Mouse (Mus musculus): ENCODE data around the gene Arhgef6. TPM values are rescaled to one million over a fixed set of nuclear protein-coding genes. Genes with fewer than 3 reads are reported as not detected.

Gene Arhgef6
- polyA plus RNA-seq, 1 experiment = 14.2 TPM

- DNase-seq (ENCODE audit: low read depth) = no peak
Observed at GRCm38 (mm10) chrX:57303188-57303878, 35.2 kb downstream of the Arhgef6 start.

DNA sequence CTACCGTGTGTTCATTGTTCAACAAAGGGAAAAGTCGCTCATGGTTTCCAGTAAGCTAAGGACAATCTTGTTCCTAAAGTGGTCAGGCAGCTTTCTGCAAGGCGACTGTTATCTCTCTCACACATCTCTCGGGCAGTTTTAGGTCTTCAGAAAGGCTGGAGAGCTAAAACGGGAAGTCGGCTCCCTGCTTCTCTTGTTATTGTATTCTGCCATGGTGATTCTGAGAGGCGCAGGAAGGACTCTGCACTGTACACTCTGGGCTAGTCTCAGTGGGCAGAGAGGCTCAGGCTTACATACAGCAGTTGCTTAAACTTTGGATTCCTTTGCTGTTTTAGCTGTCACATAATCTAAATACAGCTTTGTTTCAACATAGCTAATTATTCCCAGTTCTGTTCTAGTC is 39.6 kb downstream of the Arhgef6 start:
- DNase-seq (ENCODE audit: low read depth) = no peak

GRCm38 (mm10) chrX:57288458-57288857 is 50.1 kb downstream of the Arhgef6 start:
- no peak for DNase-seq (ENCODE audit: low read depth)

- DNase-seq (ENCODE audit: low read depth) = no peak
Observed at GRCm38 (mm10) chrX:57286281-57286680, 52.2 kb downstream of the Arhgef6 start.

- no peak for DNase-seq (ENCODE audit: low read depth)
Observed at GRCm38 (mm10) chrX:57282184-57282583, 56.3 kb downstream of the Arhgef6 start.

DNA sequence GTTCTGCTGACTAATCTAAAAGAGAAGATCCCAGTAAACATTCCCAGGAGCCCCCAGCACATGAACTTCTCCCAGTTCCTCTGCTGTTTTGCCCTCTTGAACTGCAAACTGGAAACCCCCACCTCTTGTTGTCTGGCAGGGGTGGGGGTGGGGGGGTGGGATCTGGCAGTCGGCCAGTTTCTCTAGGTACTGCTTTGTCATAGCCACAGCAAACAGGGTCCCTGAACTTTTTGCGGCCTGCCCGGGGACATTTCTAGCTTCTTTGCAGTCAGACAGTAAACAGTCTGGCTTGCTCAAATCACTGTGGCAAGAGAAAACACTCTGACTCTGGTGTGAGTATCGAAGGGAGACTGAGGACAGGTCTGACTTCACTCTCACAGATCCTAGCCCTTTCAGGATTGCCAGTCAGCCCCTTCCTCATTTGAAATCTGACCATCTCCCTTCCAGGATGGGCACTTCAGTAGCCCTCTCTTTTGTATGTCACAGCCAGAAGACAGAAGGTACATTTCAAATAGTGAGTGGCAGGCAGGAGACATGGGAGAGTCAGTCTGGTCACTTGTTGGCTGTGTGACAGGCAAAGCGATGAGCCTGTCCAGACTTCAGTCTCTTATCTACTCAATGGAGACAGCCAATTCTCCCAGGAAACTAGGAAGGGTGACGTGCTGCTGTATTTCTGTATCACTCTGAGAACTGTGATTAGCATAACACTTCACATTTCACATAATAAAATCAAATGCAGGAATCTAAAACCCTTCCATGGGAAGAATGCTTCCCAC is 60.8 kb downstream of the Arhgef6 start:
- no peak for DNase-seq (ENCODE audit: low read depth)

DNA sequence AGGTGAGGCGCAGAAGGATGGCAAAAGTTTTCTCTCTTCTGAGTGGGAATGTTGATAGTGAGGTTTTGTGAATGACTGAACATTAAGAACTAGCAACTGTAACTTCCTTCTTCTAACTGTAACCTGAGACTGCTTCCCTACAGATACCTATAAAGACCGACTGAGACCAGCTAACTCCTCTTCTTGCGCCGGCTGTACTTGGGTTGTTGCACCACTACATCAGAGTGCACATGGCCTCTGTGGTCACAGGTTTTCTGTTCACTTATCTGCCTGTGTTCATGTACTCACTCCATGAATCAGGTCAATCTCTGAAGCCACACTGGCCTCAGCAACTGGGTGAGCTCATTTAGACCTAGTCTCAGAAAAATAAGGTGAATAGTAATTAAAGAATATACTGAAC is 75.0 kb downstream of the Arhgef6 start:
- DNase-seq (ENCODE audit: low read depth) = no peak

GRCm38 (mm10) chrX:57260744-57261143 is 77.8 kb downstream of the Arhgef6 start:
- no peak for DNase-seq (ENCODE audit: low read depth)

DNA sequence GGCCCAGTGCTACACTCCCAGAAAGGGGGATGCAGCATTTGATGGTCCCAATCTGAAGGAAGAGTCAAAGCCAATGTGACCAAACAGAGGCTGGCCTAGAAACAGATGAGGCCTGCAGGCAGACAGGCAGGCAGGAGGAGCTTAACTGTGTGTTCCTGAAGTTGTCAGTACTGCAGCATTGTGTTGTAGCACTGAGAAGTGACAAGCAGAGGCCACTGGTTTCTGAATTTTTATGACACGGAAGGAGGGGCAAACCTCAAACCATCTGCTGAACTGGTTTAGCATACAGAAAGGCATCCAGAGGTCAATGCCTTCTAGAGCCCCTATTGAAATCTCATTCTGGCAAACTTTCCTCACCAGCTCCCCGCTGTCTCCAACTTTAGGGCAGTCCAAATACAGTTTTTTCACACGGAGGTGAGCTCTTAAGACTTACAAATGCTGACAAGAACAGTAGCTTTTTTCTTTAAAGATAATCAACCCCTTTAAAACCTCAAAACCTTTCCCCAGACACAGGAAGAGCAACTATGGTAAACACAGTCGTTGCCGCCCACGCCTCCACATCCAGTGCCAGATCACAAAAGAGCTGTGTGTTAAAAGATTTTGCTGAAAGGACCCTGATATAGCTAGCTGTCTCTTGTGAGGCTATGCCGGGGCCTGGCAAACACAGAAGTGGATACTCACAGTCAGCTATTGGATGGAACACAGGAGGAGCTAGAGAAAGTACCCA is 85.0 kb downstream of the Arhgef6 start:
- no peak for DNase-seq (ENCODE audit: low read depth)

- no peak for DNase-seq (ENCODE audit: low read depth)
Observed at GRCm38 (mm10) chrX:57238572-57238971, 100.0 kb downstream of the Arhgef6 start.

DNA sequence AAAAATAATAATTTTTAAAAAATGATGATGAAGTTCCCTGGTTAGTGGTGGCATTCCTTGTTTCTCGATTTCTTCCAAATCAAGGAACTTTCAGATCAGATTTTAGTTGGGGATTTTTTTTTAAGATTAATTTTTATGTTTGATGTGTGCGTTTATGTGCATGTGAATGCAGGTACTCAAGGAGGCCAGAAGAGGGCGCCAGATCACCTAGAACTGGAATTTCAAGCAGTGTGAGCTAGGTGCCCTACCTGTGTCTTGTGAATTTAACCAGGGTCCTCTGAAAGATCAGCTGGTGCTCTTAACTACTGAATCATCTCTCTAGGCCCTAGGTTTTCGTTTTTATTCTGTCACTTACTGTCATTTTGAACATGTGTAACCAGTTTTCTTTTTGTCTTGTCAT is 102.5 kb downstream of the Arhgef6 start:
- no peak for DNase-seq (ENCODE audit: low read depth)

DNA sequence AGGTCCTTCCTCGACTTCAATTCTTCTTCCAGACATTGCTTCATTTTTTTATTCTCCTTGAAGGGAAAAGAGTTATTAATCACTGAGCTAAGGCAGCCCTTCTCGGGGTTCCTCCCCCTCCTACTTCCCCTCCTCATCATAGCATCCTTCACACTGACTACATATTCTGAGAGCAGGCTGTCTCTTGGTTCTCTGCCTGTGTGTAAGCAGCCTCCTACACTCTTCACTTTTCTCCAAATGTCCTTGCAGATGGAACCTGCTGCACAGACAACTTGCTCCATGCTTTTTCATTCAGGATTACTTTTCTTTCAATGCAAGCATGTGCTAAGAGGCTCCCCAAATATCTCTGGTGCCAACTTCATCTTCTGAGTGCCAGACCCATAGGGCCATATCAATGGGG is 104.9 kb downstream of the Arhgef6 start:
- no peak for DNase-seq (ENCODE audit: low read depth)

DNA sequence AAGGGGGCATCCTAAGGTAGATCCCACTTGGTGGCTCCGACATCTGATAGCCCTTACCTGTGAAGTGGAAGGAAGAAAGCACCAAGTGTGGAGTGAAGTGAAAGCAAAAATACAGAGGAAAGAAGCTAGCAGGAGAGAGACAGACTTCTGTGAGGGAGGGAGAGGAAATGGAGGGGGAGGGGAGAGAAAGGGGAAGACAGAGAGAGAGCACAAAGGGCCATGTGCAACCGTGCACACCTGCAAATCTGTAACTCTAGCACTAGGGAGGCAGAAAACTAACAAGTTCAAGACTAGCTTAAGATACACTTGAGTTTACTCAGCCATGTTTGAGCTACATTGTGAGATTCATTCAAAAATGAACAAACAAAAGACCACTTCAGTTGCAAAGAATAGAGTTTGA is 110.4 kb downstream of the Arhgef6 start:
- DNase-seq (ENCODE audit: low read depth) = no peak

GRCm38 (mm10) chrX:57223301-57223700 is 115.2 kb downstream of the Arhgef6 start:
- no peak for DNase-seq (ENCODE audit: low read depth)

DNA sequence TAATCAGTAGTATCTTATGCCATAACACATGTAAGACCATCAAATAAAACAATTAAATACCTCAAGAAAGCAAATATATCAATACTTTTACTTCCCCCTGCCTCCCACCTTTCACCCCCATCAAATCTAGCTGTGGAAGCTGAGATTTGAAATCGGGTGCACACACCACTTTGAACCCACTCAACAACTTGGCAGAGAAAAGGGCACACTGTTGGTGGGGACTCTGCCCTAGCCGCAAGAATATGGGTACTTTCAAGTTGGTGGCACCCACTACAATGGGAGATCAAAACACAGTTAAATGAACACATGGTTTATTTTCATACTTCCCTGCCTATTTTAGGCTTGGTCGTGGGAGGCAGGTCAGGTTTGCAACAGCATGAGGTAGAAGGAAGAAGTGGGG is 116.6 kb downstream of the Arhgef6 start:
- DNase-seq (ENCODE audit: low read depth) = no peak

DNA sequence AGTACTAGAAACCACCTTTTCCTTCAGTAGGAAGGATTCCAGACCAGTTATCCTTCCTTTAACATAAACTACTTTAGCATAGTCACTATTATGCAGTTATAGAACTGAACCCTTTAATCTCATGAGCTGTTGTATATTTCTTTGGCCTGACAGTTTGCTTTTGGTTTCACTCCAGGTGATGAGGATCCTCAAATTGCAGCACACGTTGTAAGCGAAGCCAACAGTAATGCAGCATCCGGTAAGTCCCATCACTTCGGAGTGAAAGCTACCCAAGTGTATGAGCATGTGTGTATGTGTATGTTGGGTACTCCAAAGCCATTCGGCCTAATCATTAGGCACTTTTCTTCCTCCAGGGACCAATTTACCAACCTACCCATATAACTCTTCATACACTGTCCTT is 119.0 kb downstream of the Arhgef6 start:
- no peak for DNase-seq (ENCODE audit: low read depth)

- DNase-seq (ENCODE audit: low read depth) = no peak
Observed at GRCm38 (mm10) chrX:57216271-57216670, 122.3 kb downstream of the Arhgef6 start.

GRCm38 (mm10) chrX:57215495-57215894 is 123.0 kb downstream of the Arhgef6 start:
- no peak for DNase-seq (ENCODE audit: low read depth)

DNA sequence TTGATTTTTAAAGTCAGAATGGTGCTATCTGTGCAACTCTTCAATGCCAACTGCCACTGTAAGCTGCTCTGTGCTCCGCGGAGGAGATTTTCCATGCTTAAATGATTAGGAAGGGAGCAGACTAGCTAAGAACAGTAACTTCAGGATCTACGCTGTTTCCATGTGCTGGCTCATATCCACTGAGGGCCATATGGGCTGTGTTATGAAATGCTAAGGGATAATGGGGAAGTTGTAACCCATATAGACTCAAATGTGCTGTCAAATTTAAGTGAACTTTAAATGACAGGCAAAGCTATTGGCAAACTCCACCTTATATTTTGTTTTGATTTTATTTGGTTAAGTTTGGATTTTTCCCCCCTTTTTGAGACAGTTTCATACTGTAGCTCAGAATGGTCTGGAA is 125.7 kb downstream of the Arhgef6 start:
- DNase-seq (ENCODE audit: low read depth) = no peak

DNA sequence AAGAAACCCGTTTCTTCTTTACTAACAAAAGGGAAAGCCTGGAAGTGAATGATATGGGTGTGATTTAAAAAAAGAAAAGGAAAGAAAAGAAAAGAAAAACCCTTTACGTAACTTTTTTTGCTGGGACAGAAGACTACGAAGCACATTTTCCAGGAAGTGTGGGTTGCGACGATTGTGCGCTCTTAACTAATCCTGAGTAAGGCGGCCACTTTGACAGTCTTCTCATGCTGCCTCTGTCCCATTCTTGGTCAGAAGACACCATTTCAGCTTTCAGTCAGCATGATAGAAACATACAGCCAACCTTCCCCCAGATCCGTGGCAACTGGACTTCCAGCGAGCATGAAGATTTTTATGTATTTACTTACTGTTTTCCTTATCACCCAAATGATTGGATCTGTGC is 126.7 kb downstream of the Arhgef6 start, which contains the start of gene Cd40lg:
Cd40lg (plus strand) TSS at position 268 of the 400 bp plus-strand sequence.
- no peak for DNase-seq (ENCODE audit: low read depth)

DNA sequence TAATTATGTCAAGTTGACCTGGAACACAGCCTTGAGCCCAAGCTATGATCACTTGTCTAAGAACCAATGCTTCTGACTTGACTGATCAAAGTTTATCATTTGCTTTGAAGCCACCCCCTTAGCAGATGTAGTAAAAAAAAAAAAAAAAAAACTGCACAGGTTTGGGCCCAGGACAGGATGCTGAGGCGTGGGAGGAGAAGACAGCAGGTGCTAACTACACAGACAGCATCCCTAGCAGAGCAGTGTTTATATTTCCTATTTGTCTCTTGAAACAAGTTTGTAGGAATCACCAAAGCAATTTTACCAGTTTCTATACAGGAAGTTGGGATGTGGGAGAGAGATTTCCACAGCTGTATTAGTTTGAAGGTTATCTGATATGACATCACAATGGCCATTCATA is 127.9 kb downstream of the Arhgef6 start:
- DNase-seq (ENCODE audit: low read depth) = no peak

DNA sequence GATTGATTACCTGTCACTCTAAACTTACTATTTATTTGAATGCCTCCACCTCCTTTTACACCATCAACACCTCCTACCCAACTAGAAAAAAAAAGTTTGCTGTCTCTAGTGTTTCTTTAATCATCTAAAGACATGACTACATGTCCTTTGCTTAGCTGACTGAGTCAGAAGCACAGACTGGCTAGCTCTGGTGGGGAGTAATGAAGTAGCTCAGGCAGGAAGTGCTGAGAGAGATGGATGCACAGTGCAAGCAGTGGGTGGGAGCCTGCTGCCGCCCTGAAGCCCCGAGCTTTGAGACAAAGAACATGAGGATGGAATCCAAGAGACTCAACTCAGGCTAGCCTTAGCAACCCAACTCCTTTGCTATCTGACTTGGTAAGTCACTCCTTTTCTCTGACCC is 138.1 kb downstream of the Arhgef6 start:
- no peak for DNase-seq (ENCODE audit: low read depth)

GRCm38 (mm10) chrX:57198036-57198435 is 140.5 kb downstream of the Arhgef6 start:
- no peak for DNase-seq (ENCODE audit: low read depth)
